In the genomic region with DNA sequence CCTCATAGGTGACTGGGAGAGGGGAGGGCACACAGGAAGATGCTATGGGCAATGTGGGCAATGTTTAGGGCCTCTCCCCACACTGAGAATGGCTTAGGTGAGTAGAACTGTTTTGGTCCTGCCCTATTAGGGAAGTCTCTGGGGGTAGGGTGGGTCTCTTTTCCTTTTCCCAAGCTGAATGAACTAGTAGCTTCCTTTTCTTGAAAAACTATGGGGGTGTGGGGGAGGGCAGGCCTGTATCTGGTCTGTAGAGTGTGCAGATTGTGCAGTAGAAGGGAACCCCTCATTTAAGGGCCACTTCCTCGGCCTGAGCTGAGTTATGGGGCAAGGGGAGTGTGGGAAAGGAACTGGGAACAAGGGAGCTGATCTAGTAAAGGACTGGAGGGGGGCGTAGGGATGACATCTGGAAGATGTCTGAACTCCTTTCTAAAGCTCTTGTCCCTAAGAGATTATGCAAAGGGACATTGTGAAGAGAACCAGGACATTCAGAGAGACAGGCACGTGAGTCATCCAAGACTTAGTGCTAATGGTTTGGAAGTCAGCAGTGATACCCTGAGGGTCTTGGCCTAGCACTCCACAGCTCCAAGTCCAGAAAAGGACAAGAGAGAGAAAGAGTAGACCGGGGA, we compare ENCODE assay signal across 7 mouse cellular contexts. TPM values are rescaled to one million over a fixed set of nuclear protein-coding genes. Genes with fewer than 3 reads are reported as not detected.
DNase-seq lines count a peak whose midpoint lies in the region; ATAC-seq and TF ChIP-seq lines count a peak whose summit lies in the region.

No protein-coding gene starts in this region.

- TF ChIP-seq EP300 in heart, adult 2 months (IDR thresholded peaks at IDR 0.05; ENCODE audit: insufficient read depth, low read depth, low read length): peak; percentile 63; the same call in 1 of the 2 replicates

- ATAC-seq in midbrain, embryonic 13.5 days: no peak
- ATAC-seq in midbrain, postnatal 0 days (ENCODE audit: low FRiP score): no peak
- ATAC-seq in kidney, embryonic 16.5 days (ENCODE audit: low FRiP score, low TSS enrichment): no peak
- ATAC-seq in stomach, embryonic 14.5 days (ENCODE audit: insufficient number of reproducible peaks, insufficient read depth, low FRiP score, low read depth): no peak
- ATAC-seq in activated CD4-positive, CD25-positive, alpha-beta regulatory T cell, adult 4 months: no peak

- intact Hi-C loops in heart, adult 2 months (cut with DNase I): no loop called here

- WGBS in midbrain, embryonic 13.5 days: 76% methylated on average over 4 of the region's 4 CpGs
- 65% methylated on average over 4 of the region's 4 CpGs for WGBS in midbrain, postnatal 0 days
- 8% methylated on average over 4 of the region's 4 CpGs for WGBS in heart, adult 2 months
- 66% methylated on average over 4 of the region's 4 CpGs for WGBS in kidney, embryonic 16.5 days
- 52% methylated on average over 4 of the region's 4 CpGs for WGBS in stomach, embryonic 14.5 days

- H3K27me3 ChIP-seq in midbrain, embryonic 13.5 days: peaks cover 54% of the 10 kb centered on the region
- H3K27me3 ChIP-seq in midbrain, postnatal 0 days (ENCODE audit: insufficient read depth, low read length): peaks cover 35% of the 10 kb centered on the region
- H3K27me3 ChIP-seq in heart, adult 2 months (ENCODE audit: control insufficient read depth, insufficient read depth, low read length): no peaks in the 10 kb centered on the region
- H3K27me3 ChIP-seq in kidney, embryonic 16.5 days (ENCODE audit: insufficient read depth, low read length): peaks cover 6% of the 10 kb centered on the region; the same call in 1 of the 2 replicates
- H3K27me3 ChIP-seq in stomach, embryonic 14.5 days (ENCODE audit: control insufficient read depth, insufficient read depth, low read length): no peaks in the 10 kb centered on the region

- peak overlapping the region; percentile 71 for H3K4me2 ChIP-seq in midbrain, embryonic 13.5 days (replicated peaks)
- H3K4me2 ChIP-seq in midbrain, postnatal 0 days (ENCODE audit: low read depth, low read length, poor library complexity, severe bottlenecking): no peak overlapping the region; the same call in 1 of the 2 replicates
- peak overlapping the region; percentile 89 for H3K4me2 ChIP-seq in kidney, embryonic 16.5 days (replicated peaks; ENCODE audit: low read depth, low read length)
- H3K4me2 ChIP-seq in stomach, embryonic 14.5 days (replicated peaks; ENCODE audit: low read depth, low read length): peak overlapping the region; percentile 68

- no peak for TF ChIP-seq CTCF in midbrain, postnatal 0 days (IDR thresholded peaks at IDR 0.05)
- no peak for TF ChIP-seq CTCF in heart, adult 2 months (IDR thresholded peaks at IDR 0.05)

- DNase-seq in midbrain, postnatal 0 days (ENCODE audit: low spot score): no peak
- peak; percentile 49 to 60 for DNase-seq in heart, adult 2 months
- no peak for DNase-seq in natural killer cell, adult 2 months (ENCODE audit: low spot score in 2 of 2)

- H3K4me1 ChIP-seq in midbrain, embryonic 13.5 days (replicated peaks): peaks cover 26% of the 10 kb centered on the region
- peaks cover 6% of the 10 kb centered on the region for H3K4me1 ChIP-seq in midbrain, postnatal 0 days (ENCODE audit: insufficient read depth, low read length)
- H3K4me1 ChIP-seq in heart, adult 2 months (ENCODE audit: control insufficient read depth, insufficient read depth, low read length): peaks cover 37% of the 10 kb centered on the region
- H3K4me1 ChIP-seq in kidney, embryonic 16.5 days (ENCODE audit: insufficient read depth, low read length): peaks cover 46% of the 10 kb centered on the region
- peaks cover 56% of the 10 kb centered on the region for H3K4me1 ChIP-seq in stomach, embryonic 14.5 days (ENCODE audit: control insufficient read depth, insufficient read depth, low read length)

- H3K4me3 ChIP-seq in midbrain, embryonic 13.5 days (replicated peaks): no peak overlapping the region
- no peak overlapping the region; the same call in 1 of the 2 replicates for H3K4me3 ChIP-seq in midbrain, postnatal 0 days (ENCODE audit: low read depth, low read length)
- H3K4me3 ChIP-seq in heart, adult 2 months: peak overlapping the region; percentile 91
- peak overlapping the region; percentile 73 for H3K4me3 ChIP-seq in kidney, embryonic 16.5 days (ENCODE audit: low read length)
- H3K4me3 ChIP-seq in stomach, embryonic 14.5 days (ENCODE audit: low read depth, low read length): peak overlapping the region; percentile 85

- H3K27ac ChIP-seq in midbrain, embryonic 13.5 days: no peak overlapping the region
- no peak overlapping the region for H3K27ac ChIP-seq in midbrain, postnatal 0 days (ENCODE audit: low read depth, low read length)
- peak overlapping the region; percentile 100 for H3K27ac ChIP-seq in heart, adult 2 months
- H3K27ac ChIP-seq in kidney, embryonic 16.5 days (ENCODE audit: low read length): peak overlapping the region; percentile 91
- H3K27ac ChIP-seq in stomach, embryonic 14.5 days (ENCODE audit: low read length): peak overlapping the region; percentile 97

- peaks cover 4% of the 10 kb centered on the region for H3K79me2 ChIP-seq in heart, adult 2 months (replicated peaks; ENCODE audit: control insufficient read depth, insufficient read depth, low read length)

- H3K36me3 ChIP-seq in midbrain, embryonic 13.5 days: no peaks in the 10 kb centered on the region
- no peaks in the 10 kb centered on the region for H3K36me3 ChIP-seq in midbrain, postnatal 0 days (ENCODE audit: insufficient read depth, low read length)
- peaks cover 16% of the 10 kb centered on the region for H3K36me3 ChIP-seq in heart, adult 2 months (ENCODE audit: control insufficient read depth, insufficient read depth, low read length)
- H3K36me3 ChIP-seq in kidney, embryonic 16.5 days (ENCODE audit: insufficient read depth, low read length): no peaks in the 10 kb centered on the region
- H3K36me3 ChIP-seq in stomach, embryonic 14.5 days (ENCODE audit: control insufficient read depth, insufficient read depth, low read length): no peaks in the 10 kb centered on the region

- H3K9me3 ChIP-seq in midbrain, embryonic 13.5 days: no peaks in the 10 kb centered on the region
- H3K9me3 ChIP-seq in midbrain, postnatal 0 days (ENCODE audit: low read length): no peaks in the 10 kb centered on the region
- H3K9me3 ChIP-seq in kidney, embryonic 16.5 days (ENCODE audit: low read length): no peaks in the 10 kb centered on the region
- no peaks in the 10 kb centered on the region for H3K9me3 ChIP-seq in stomach, embryonic 14.5 days (ENCODE audit: control insufficient read depth, low read depth, low read length)

- no peak overlapping the region for H3K9ac ChIP-seq in midbrain, embryonic 13.5 days (replicated peaks)
- H3K9ac ChIP-seq in midbrain, postnatal 0 days (replicated peaks; ENCODE audit: low read length, poor library complexity, severe bottlenecking): no peak overlapping the region
- H3K9ac ChIP-seq in heart, adult 2 months (ENCODE audit: low read depth, low read length): peak overlapping the region; percentile 76
- H3K9ac ChIP-seq in kidney, embryonic 16.5 days (replicated peaks; ENCODE audit: low read length): peak overlapping the region; percentile 82
- no peak overlapping the region for H3K9ac ChIP-seq in stomach, embryonic 14.5 days (replicated peaks; ENCODE audit: low read depth, low read length)

- peak; percentile 56 for TF ChIP-seq POLR2A in heart, adult 2 months (IDR thresholded peaks at IDR 0.05; ENCODE audit: insufficient read depth, low read depth, low read length)

RNA-seq across cellular contexts. Expression of gene Ahnak, which starts 2.3 kb away (rescaled TPM):
- polyA plus RNA-seq in midbrain, embryonic 13.5 days (2015; fragmentation: Nextera tagmentation; extraction: Ambion mirVana): 3.7 and 4.9 TPM in 2 replicates
- 13.0 and 19.2 TPM in 2 replicates for total RNA-seq in midbrain, postnatal 0 days (2014; rRNA removed)
- 4.4 and 5.7 TPM in 2 replicates for polyA plus RNA-seq in midbrain, postnatal 0 days (2015; fragmentation: Nextera tagmentation; extraction: Ambion mirVana)
- total RNA-seq in heart, adult 2 months (2021): 100 to 1,000 TPM; 299 to 348 TPM
- 23.0 and 42.5 TPM in 2 replicates for polyA plus RNA-seq in heart, adult 2 months (2012; rRNA removed)
- 14.0 and 14.4 TPM in 2 replicates for polyA plus RNA-seq in kidney, embryonic 16.5 days (2015; fragmentation: Nextera tagmentation; extraction: Ambion mirVana)
- polyA plus RNA-seq in stomach, embryonic 14.5 days (2014; fragmentation: Nextera tagmentation; extraction: Ambion mirVana): 33.4 and 40.6 TPM in 2 replicates
- polyA plus RNA-seq in activated CD4-positive, CD25-positive, alpha-beta regulatory T cell, adult 4 months (2017; shearing (Covaris generic)): 10 to 100 TPM; 47.2 to 60.1 TPM

RNA-seq across cellular contexts. Expression of gene Eef1g, which starts 24.5 kb away (rescaled TPM):
- 334 and 335 TPM in 2 replicates for polyA plus RNA-seq in midbrain, embryonic 13.5 days (2015; fragmentation: Nextera tagmentation; extraction: Ambion mirVana)
- total RNA-seq in midbrain, postnatal 0 days (2014; rRNA removed): 496 and 583 TPM in 2 replicates
- polyA plus RNA-seq in midbrain, postnatal 0 days (2015; fragmentation: Nextera tagmentation; extraction: Ambion mirVana): 258 and 265 TPM in 2 replicates
- 100 to 1,000 TPM; 224 to 260 TPM for total RNA-seq in heart, adult 2 months (2021)
- polyA plus RNA-seq in heart, adult 2 months (2012; rRNA removed): 191 and 291 TPM in 2 replicates
- 436 and 455 TPM in 2 replicates for polyA plus RNA-seq in kidney, embryonic 16.5 days (2015; fragmentation: Nextera tagmentation; extraction: Ambion mirVana)
- 469 and 470 TPM in 2 replicates for polyA plus RNA-seq in stomach, embryonic 14.5 days (2014; fragmentation: Nextera tagmentation; extraction: Ambion mirVana)
- 100 to 1,000 TPM; 589 to 842 TPM for polyA plus RNA-seq in activated CD4-positive, CD25-positive, alpha-beta regulatory T cell, adult 4 months (2017; shearing (Covaris generic))

RNA-seq across cellular contexts. Expression of gene Tut1, which starts 37.7 kb away (rescaled TPM):
- 32.4 and 32.6 TPM in 2 replicates for polyA plus RNA-seq in midbrain, embryonic 13.5 days (2015; fragmentation: Nextera tagmentation; extraction: Ambion mirVana)
- total RNA-seq in midbrain, postnatal 0 days (2014; rRNA removed): 18.1 and 19.0 TPM in 2 replicates
- polyA plus RNA-seq in midbrain, postnatal 0 days (2015; fragmentation: Nextera tagmentation; extraction: Ambion mirVana): 15.1 and 18.4 TPM in 2 replicates
- total RNA-seq in heart, adult 2 months (2021): 1 to 10 TPM; 8.5 to 9.4 TPM
- 7.2 and 10.6 TPM in 2 replicates for polyA plus RNA-seq in heart, adult 2 months (2012; rRNA removed)
- polyA plus RNA-seq in kidney, embryonic 16.5 days (2015; fragmentation: Nextera tagmentation; extraction: Ambion mirVana): 36.0 and 38.3 TPM in 2 replicates
- 27.2 and 27.6 TPM in 2 replicates for polyA plus RNA-seq in stomach, embryonic 14.5 days (2014; fragmentation: Nextera tagmentation; extraction: Ambion mirVana)
- polyA plus RNA-seq in activated CD4-positive, CD25-positive, alpha-beta regulatory T cell, adult 4 months (2017; shearing (Covaris generic)): 10 to 100 TPM; 21.3 to 25.1 TPM

RNA-seq across cellular contexts. Expression of gene Mta2, which starts 49.7 kb away (rescaled TPM):
- 149 and 153 TPM in 2 replicates for polyA plus RNA-seq in midbrain, embryonic 13.5 days (2015; fragmentation: Nextera tagmentation; extraction: Ambion mirVana)
- total RNA-seq in midbrain, postnatal 0 days (2014; rRNA removed): 64.3 and 65.6 TPM in 2 replicates
- 73.6 and 77.9 TPM in 2 replicates for polyA plus RNA-seq in midbrain, postnatal 0 days (2015; fragmentation: Nextera tagmentation; extraction: Ambion mirVana)
- 10 to 100 TPM; 29.0 to 32.1 TPM for total RNA-seq in heart, adult 2 months (2021)
- 13.1 and 15.6 TPM in 2 replicates for polyA plus RNA-seq in heart, adult 2 months (2012; rRNA removed)
- 179 and 180 TPM in 2 replicates for polyA plus RNA-seq in kidney, embryonic 16.5 days (2015; fragmentation: Nextera tagmentation; extraction: Ambion mirVana)
- 41.5 and 45.3 TPM in 2 replicates for polyA plus RNA-seq in stomach, embryonic 14.5 days (2014; fragmentation: Nextera tagmentation; extraction: Ambion mirVana)
- polyA plus RNA-seq in activated CD4-positive, CD25-positive, alpha-beta regulatory T cell, adult 4 months (2017; shearing (Covaris generic)): 100 to 1,000 TPM in 1 of 2 experiments, 10 to 100 TPM in 1; 58.5 to 101 TPM

Comparison
In these comparisons a context has a peak if more than half of its experiments do, and no peak if none do; other contexts are left out.
1. H3K27ac ChIP-seq: peak in heart, adult 2 months (single experiment), kidney, embryonic 16.5 days (single experiment) and stomach, embryonic 14.5 days (single experiment); none in midbrain, embryonic 13.5 days (single experiment) and midbrain, postnatal 0 days (single experiment).
2. H3K4me3 ChIP-seq: peak in heart, adult 2 months (single experiment), kidney, embryonic 16.5 days (single experiment) and stomach, embryonic 14.5 days (single experiment); none in midbrain, embryonic 13.5 days (single experiment) and midbrain, postnatal 0 days (single experiment).
3. H3K9ac ChIP-seq: peak in heart, adult 2 months (single experiment) and kidney, embryonic 16.5 days (single experiment); none in midbrain, embryonic 13.5 days (single experiment), midbrain, postnatal 0 days (single experiment) and stomach, embryonic 14.5 days (single experiment).
4. DNase-seq: peak in heart, adult 2 months (2 of 2); none in midbrain, postnatal 0 days (single experiment) and natural killer cell, adult 2 months (0 of 2).